Mouse (Mus musculus) heart, postnatal 0 days (tissue): ENCODE data around the gene Smox. TPM values are rescaled to one million over a fixed set of nuclear protein-coding genes. Genes with fewer than 3 reads are reported as not detected.
A peak's percentile ranks its signal among the peaks of the same experiment; 100 is the strongest.

Experiments used
- ATAC-seq: fragments of 200-750 bp; cut with Nextera tagmentation; 2 replicates; pipeline ENCODE4 v1.8.0; 2017; ENCODE audit warnings: low read depth, moderate number of reproducible peaks, moderate library complexity; ENCODE audit not compliant: insufficient read depth
- DNase-seq: peaks from one replicate; pipeline ENCODE4 v3.0.0-alpha.2; 2016; ENCODE audit warnings: low spot score
- H3K27ac ChIP-seq: fragments of 300-500 bp; sonication (generic); 2 replicates; pipeline ENCODE4 v1.5.1; 2014; ENCODE audit warnings: low read depth, mild to moderate bottlenecking
- H3K27me3 ChIP-seq: fragments of 300-500 bp; sonication (generic); 2 replicates; pipeline ENCODE4 v1.6.1; 2014; ENCODE audit warnings: low read length, mixed read lengths; ENCODE audit not compliant: control insufficient read depth, insufficient read depth
- H3K36me3 ChIP-seq: fragments of 300-500 bp; sonication (generic); replicated peaks from 2 replicates; pipeline ENCODE4 v1.6.1; 2014; ENCODE audit warnings: low read length, mixed read lengths; ENCODE audit not compliant: control insufficient read depth, insufficient read depth
- H3K4me1 ChIP-seq: fragments of 300-500 bp; sonication (generic); 2 replicates; pipeline ENCODE4 v1.6.1; 2014; ENCODE audit warnings: antibody characterized with exemption; ENCODE audit not compliant: control insufficient read depth, insufficient read depth
- H3K4me2 ChIP-seq: fragments of 300-500 bp; sonication (generic); 2 replicates; pipeline ENCODE4 v1.6.1; 2014; ENCODE audit warnings: low read depth, mild to moderate bottlenecking, low read length, moderate library complexity
- H3K4me3 ChIP-seq: fragments of 300-500 bp; sonication (generic); 2 replicates; pipeline ENCODE4 v1.5.1; 2014; ENCODE audit warnings: low read depth, low read length
- H3K9ac ChIP-seq: fragments of 300-500 bp; sonication (generic); replicated peaks from 2 replicates; pipeline ENCODE4 v1.6.1; 2014; ENCODE audit warnings: low read depth, low read length, mixed read lengths
- H3K9me3 ChIP-seq: fragments of 300-500 bp; sonication (generic); replicated peaks from 2 replicates; pipeline ENCODE4 v1.6.1; 2016; ENCODE audit warnings: low read length; ENCODE audit not compliant: control insufficient read depth
- CTCF ChIP-seq: IDR thresholded peaks from 2 replicates; pipeline ENCODE4 v1.5.1; 2016; ENCODE audit warnings: antibody characterized with exemption, control low read depth, low read depth
- EP300 ChIP-seq: IDR thresholded peaks from 2 replicates; pipeline ENCODE4 v1.6.1; 2016; ENCODE audit warnings: antibody characterized with exemption, low read depth
- WGBS: fragments of 180-500 bp; shearing (Covaris S2); extraction: QIAGEN DNeasy Blood & Tissue Kit; methylation state at CpG from one replicate; pipeline ENCODE4 v1.1.7; 2014; 5-methylcytosine and 5-hydroxymethylcytosine counted together
- polyA plus RNA-seq: library from polyadenylated mRNA; unstranded; fragments of >200 nt; fragmentation: Nextera tagmentation; extraction: Ambion mirVana; gene quantifications from 2 replicates; pipeline ENCODE4 v1.2.1, GENCODE M21; 2015
- total RNA-seq: library from RNA; depleted of rRNA; stranded (reverse); fragments of >200 nt; gene quantifications from 2 replicates; pipeline ENCODE4 v1.2.3, GENCODE M21; 2014; ENCODE audit warnings: low replicate concordance; rRNA removed

Smox gene
- total and polyA plus RNA-seq, 2 experiments from 2014 or later: 31.4 to 32.7 TPM

DNA sequence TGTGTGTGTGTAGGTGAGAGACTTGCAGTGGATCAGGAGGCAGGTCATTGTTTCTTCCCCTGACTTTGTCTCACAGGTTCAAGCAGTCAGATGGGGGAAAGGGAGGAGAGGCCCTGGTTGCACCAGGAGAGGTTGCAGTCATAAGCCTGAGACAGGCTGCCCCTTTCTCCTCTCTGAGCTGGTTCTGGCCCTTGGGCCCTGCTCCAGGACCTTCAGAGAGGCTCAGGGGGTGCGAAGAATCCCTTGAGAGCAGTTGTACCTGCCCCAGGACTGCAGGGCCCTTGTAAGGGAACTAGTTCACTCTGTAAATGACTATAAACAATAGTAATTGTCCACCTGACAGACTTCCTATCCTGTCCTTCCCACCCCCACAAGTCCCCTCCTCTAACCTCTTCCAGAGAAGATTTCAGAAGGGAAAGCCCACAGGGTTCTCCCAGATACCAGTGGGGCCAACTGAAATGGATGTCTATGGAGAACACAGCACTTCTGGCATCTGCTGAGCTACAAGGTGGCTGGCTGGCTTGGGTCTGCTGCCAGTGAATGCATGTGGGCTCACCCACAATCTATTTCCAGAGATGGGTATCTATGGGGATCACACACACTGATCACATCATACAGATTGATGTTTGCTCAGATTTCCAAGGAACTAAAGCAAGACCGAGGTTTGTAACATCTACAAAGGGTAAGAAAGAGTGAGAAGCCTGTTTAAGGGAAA, 69.1 kb downstream of the Smox start:
- peak overlapping the region; percentile 86 for H3K4me2 ChIP-seq

DNA sequence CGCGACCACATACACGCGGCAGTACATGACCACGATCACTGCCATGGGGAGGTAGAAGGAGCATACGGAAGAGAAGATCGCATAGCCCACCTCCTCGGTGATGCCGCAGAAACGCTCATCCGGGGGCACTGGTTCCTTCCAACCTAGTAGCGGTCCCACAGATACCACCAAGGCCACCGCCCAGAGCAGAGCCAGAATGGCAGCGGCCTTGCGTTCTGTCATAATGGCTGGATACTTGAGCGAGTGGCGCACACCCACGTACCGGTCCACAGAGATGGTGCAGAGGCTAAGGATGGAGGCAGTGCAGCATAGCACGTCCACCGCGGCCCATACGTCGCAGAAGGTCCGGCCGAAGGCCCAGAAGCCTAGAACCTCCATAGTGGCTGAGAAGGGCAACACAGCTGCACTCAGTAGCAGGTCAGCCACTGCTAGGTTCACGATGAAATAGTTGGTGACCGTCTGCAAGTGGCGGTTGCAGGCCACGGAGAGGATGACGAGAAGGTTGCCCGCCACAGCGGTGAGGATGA, 70.1 kb downstream of the Smox start:
- Histone ChIP-seq H3K27ac (no peak overlapping the region), H3K27me3 (peaks cover 38% of the 10 kb centered on the region), H3K4me1 (peaks cover 14% of the 10 kb centered on the region), H3K36me3 (no peaks in the 10 kb centered on the region), H3K9me3 (no peaks in the 10 kb centered on the region), H3K4me3 (peak overlapping the region; percentile 55), H3K9ac (no peak overlapping the region), H3K4me2 (peak overlapping the region; percentile 86)
- TF ChIP-seq EP300: no peak
- TF ChIP-seq CTCF: no peak
- DNase-seq (no peak), ATAC-seq (no peak)
- 8% methylated on average over 33 of the region's 33 CpGs for WGBS

More for the DNA sequence above, 69.1 kb downstream of the Smox start:
- Histone ChIP-seq H3K27me3 (peaks cover 38% of the 10 kb centered on the region), H3K4me3 (no peak overlapping the region), H3K9me3 (no peaks in the 10 kb centered on the region), H3K36me3 (no peaks in the 10 kb centered on the region), H3K4me1 (peaks cover 14% of the 10 kb centered on the region), H3K9ac (no peak overlapping the region), H3K27ac (no peak overlapping the region)
- ATAC-seq (no peak), DNase-seq (no peak)
- TF ChIP-seq EP300: no peak
- TF ChIP-seq CTCF: no peak
- 72% methylated on average over 2 of the region's 2 CpGs for WGBS

- Histone ChIP-seq H3K4me2 (peak within 1 kb of the TSS; percentile 86), H3K9me3 (no peaks in the 10 kb centered on the region), H3K27me3 (peaks cover 38% of the 10 kb centered on the region), H3K27ac (peak within 1 kb of the TSS; percentile 32; the same call in 1 of the 2 replicates), H3K4me1 (peaks cover 14% of the 10 kb centered on the region), H3K4me3 (peak within 1 kb of the TSS; percentile 55), H3K36me3 (no peaks in the 10 kb centered on the region), H3K9ac (peak within 1 kb of the TSS; percentile 51)
- peak; percentile 69 for ATAC-seq
- 1% methylated on average over 57 of the region's 82 CpGs for WGBS
- DNase-seq: peak; percentile 13
- TF ChIP-seq CTCF: no peak
- TF ChIP-seq EP300: no peak
These were observed 70.7 kb downstream of the Smox start, which contains the start of gene Adra1d for GRCm38 (mm10) chr2:131561891-131562585. Adra1d (minus strand) TSS chr2:131562283.

DNA sequence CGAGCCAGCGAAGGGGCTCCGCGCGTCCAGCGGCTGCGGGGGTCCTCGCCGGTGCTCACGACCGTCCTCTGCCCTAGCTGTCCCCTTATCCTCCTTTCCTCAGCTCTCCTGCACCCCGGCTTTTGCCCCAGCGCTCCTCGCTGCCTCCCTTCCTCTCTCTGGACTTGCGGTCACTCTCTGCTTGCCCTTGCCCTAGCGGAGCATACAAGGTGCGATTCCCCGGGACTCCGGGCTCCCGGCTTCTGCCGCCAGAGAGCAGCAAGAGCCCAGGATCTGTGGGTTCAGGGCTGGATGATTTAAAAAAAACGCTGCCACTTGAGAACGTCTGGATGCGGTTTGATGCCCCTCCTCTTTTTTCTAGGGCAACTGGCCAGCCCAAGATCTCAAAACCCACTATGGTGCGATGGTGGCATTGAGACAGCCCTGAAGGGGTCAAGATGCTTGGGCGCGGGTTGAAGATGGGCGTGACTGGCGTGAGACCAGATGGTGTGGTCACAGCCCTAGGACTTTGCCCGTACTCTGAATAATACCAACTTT, 71.4 kb downstream of the Smox start:
- Histone ChIP-seq H3K4me3 (peak overlapping the region; percentile 55), H3K9me3 (no peaks in the 10 kb centered on the region), H3K9ac (peak overlapping the region; percentile 51), H3K4me2 (peak overlapping the region; percentile 86), H3K27ac (peak overlapping the region; percentile 32; the same call in 1 of the 2 replicates), H3K36me3 (no peaks in the 10 kb centered on the region), H3K27me3 (peaks cover 38% of the 10 kb centered on the region), H3K4me1 (peaks cover 9% of the 10 kb centered on the region)
- ATAC-seq (peak; percentile 91), DNase-seq (peak; percentile 74)
- WGBS: 1% methylated on average over 30 of the region's 30 CpGs
- TF ChIP-seq EP300 (no peak), CTCF (peak; percentile 83)

Other genes starting within 250 kb of the Smox start
- gene Pank2, start 229.0 kb upstream of the Smox start, total RNA-seq: 9.6 and 44.3 TPM in 2 replicates
- 18.1 and 19.2 TPM in 2 replicates for gene Pank2, start 229.0 kb upstream of the Smox start, polyA plus RNA-seq
- 1.0 and 7.7 TPM in 2 replicates for gene Rnf24, start 138.6 kb upstream of the Smox start, total RNA-seq
- gene Rnf24, start 138.6 kb upstream of the Smox start, polyA plus RNA-seq: 1.3 and 1.4 TPM in 2 replicates
- gene Adra1d, start 70.8 kb downstream of the Smox start, total RNA-seq: 1.9 and 6.7 TPM in 2 replicates
- 0.52 and 0.70 TPM in 2 replicates for gene Adra1d, start 70.8 kb downstream of the Smox start, polyA plus RNA-seq